Mouse (Mus musculus): ENCODE measurements around the gene Doc2a. TPM values are rescaled to one million over a fixed set of nuclear protein-coding genes. Genes with fewer than 3 reads are reported as not detected.
A peak's percentile ranks its signal among the peaks of the same experiment; 100 is the strongest.

Gene Doc2a
- total RNA-seq, 4 experiments from 2014 or later: not detected

- no peak for DNase-seq (ENCODE audit: low spot score)
Observed at GRCm38 (mm10) chr7:126823202-126823711, 24.0 kb upstream of the Doc2a start.

GRCm38 (mm10) chr7:126823940-126824339 lies 23.3 kb upstream of the Doc2a start:
- no peak for DNase-seq (ENCODE audit: low spot score)

GRCm38 (mm10) chr7:126825403-126825802 lies 21.8 kb upstream of the Doc2a start:
- DNase-seq (ENCODE audit: low spot score): no peak

GRCm38 (mm10) chr7:126825952-126826351 lies 21.3 kb upstream of the Doc2a start:
- DNase-seq (ENCODE audit: low spot score): no peak

GRCm38 (mm10) chr7:126831539-126831938 lies 15.7 kb upstream of the Doc2a start, which contains the start of gene 4930451I11Rik:
4930451I11Rik (minus strand) TSS chr7:126831639.
- no peak for DNase-seq (ENCODE audit: low spot score)

- DNase-seq (ENCODE audit: low spot score): peak; percentile 63
Observed at GRCm38 (mm10) chr7:126832036-126832598, 15.1 kb upstream of the Doc2a start.

GRCm38 (mm10) chr7:126833294-126833693 lies 13.9 kb upstream of the Doc2a start:
- DNase-seq (ENCODE audit: low spot score): no peak

- DNase-seq (ENCODE audit: low spot score): no peak
Observed at GRCm38 (mm10) chr7:126843276-126843675, 3.9 kb upstream of the Doc2a start.

GRCm38 (mm10) chr7:126845516-126845915 lies 1.7 kb upstream of the Doc2a start:
- DNase-seq (ENCODE audit: low spot score): no peak

- DNase-seq (ENCODE audit: low spot score): no peak
Observed at GRCm38 (mm10) chr7:126847421-126848398, 494 bp downstream of the Doc2a start.

GRCm38 (mm10) chr7:126848794-126849193 lies 1.6 kb downstream of the Doc2a start:
- no peak for DNase-seq (ENCODE audit: low spot score)

- DNase-seq (ENCODE audit: low spot score): no peak
Observed at GRCm38 (mm10) chr7:126850161-126850560, 2.9 kb downstream of the Doc2a start.

- no peak for DNase-seq (ENCODE audit: low spot score)
Observed at GRCm38 (mm10) chr7:126851192-126851591, 4.0 kb downstream of the Doc2a start.

GRCm38 (mm10) chr7:126853454-126853853 lies 6.2 kb downstream of the Doc2a start:
- no peak for DNase-seq (ENCODE audit: low spot score)

- no peak for DNase-seq (ENCODE audit: low spot score)
Observed at GRCm38 (mm10) chr7:126855641-126856040, 8.4 kb downstream of the Doc2a start.

- DNase-seq (ENCODE audit: low spot score): no peak
Observed at GRCm38 (mm10) chr7:126856741-126857420, 9.7 kb downstream of the Doc2a start.

- no peak for DNase-seq (ENCODE audit: low spot score)
Observed at GRCm38 (mm10) chr7:126860987-126861386, 13.8 kb downstream of the Doc2a start.

- peak; percentile 96 for DNase-seq (ENCODE audit: low spot score)
Observed at GRCm38 (mm10) chr7:126861429-126862130, 14.4 kb downstream of the Doc2a start, which contains the start of gene Hirip3. Hirip3 (plus strand) TSS chr7:126861972.

- peak; percentile 94 for DNase-seq (ENCODE audit: low spot score)
Observed at GRCm38 (mm10) chr7:126862147-126862784, 15.1 kb downstream of the Doc2a start, which contains the start of gene Ino80e. Ino80e (minus strand) TSS chr7:126862377.

- DNase-seq (ENCODE audit: low spot score): no peak
Observed at GRCm38 (mm10) chr7:126863791-126864190, 16.6 kb downstream of the Doc2a start.

- no peak for DNase-seq (ENCODE audit: low spot score)
Observed at GRCm38 (mm10) chr7:126867534-126867933, 20.3 kb downstream of the Doc2a start.

All from heart, adult 8-10 months (tissue).